Mouse (Mus musculus) ES-Bruce4 (cell line): Measurements from ENCODE around the gene Lair1. TPM values are rescaled to one million over a fixed set of nuclear protein-coding genes. Genes with fewer than 3 reads are reported as not detected.
"Not testable (repeated sequence)": the region's sequence is repeated elsewhere in the genome, so short reads cannot be mapped to it uniquely, and the experiment has no call there.

ENCODE experiments used
- H3K27ac ChIP-seq: 2 replicates; pipeline ENCODE4 v1.5.1; 2012; ENCODE audit warnings: low read length, inconsistent platforms; ENCODE audit not compliant: insufficient read depth
- H3K27me3 ChIP-seq: 2 replicates; pipeline ENCODE4 v1.6.1; 2012; ENCODE audit warnings: mild to moderate bottlenecking, low read length, inconsistent platforms; ENCODE audit not compliant: control insufficient read depth, poor library complexity, insufficient read depth, severe bottlenecking
- H3K36me3 ChIP-seq: 2 replicates; pipeline ENCODE4 v1.6.1; 2012; ENCODE audit warnings: inconsistent platforms, mild to moderate bottlenecking, low read length, moderate library complexity; ENCODE audit not compliant: control insufficient read depth, poor library complexity, insufficient read depth, severe bottlenecking
- H3K4me1 ChIP-seq: one replicate; pipeline ENCODE4 v1.8.1; 2011; ENCODE audit warnings: low read length; ENCODE audit not compliant: control insufficient read depth, insufficient read depth
- H3K4me3 ChIP-seq: 2 replicates; pipeline ENCODE4 v1.5.1; 2011; ENCODE audit warnings: low read depth, mild to moderate bottlenecking, low read length
- H3K9ac ChIP-seq: 2 replicates; pipeline ENCODE4 v1.6.1; 2012; ENCODE audit warnings: low read depth, mild to moderate bottlenecking, inconsistent platforms; ENCODE audit not compliant: poor library complexity, severe bottlenecking
- H3K9me3 ChIP-seq: replicated peaks from 2 replicates; pipeline ENCODE4 v1.6.1; 2012; ENCODE audit warnings: mild to moderate bottlenecking, low read length, inconsistent platforms; ENCODE audit not compliant: control insufficient read depth, poor library complexity, insufficient read depth, severe bottlenecking
- CTCF ChIP-seq: IDR thresholded peaks from one replicate; pipeline ENCODE4 v1.8.1; 2011; ENCODE audit warnings: low read depth, low read length
- EP300 ChIP-seq: IDR thresholded peaks from 2 replicates; pipeline ENCODE4 v1.6.1; 2011; ENCODE audit warnings: low read depth, low read length; ENCODE audit not compliant: insufficient read depth
- POLR2A ChIP-seq: IDR thresholded peaks from one replicate; pipeline ENCODE4 v1.8.1; 2011; ENCODE audit warnings: low read length; ENCODE audit not compliant: insufficient read depth
- polyA plus RNA-seq: library from polyadenylated mRNA; stranded (reverse); fragments of >200 nt; gene quantifications from 2 replicates; pipeline ENCODE4 v1.2.4, GENCODE M21; 2011; ENCODE audit warnings: low read depth; ENCODE audit not compliant: missing spikeins, insufficient read depth, insufficient read length

Gene Lair1
- polyA plus RNA-seq, 1 experiment: 0.21 TPM

DNA sequence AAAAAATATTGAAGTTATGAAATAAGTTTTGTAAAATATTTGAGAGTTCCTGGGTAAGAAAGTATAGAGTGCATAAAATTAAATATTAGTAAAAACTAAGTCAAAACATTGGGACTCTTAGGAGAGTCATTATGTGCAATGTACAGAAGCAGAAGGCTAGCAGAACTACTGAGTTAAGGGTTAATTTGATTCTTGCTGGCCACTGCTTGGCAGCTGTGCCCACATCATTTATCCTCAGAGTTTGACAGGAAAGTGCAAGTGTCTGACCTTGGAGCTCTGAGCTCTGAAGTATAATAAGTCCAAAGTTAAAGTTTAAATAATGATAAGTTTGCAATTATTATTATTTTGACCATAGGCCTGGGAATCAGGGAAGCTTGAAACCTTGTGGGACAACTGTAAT is 18.7 kb upstream of the Lair1 start:
- Histone ChIP-seq H3K4me1 (no peaks in the 10 kb centered on the region), H3K4me3 (no peak overlapping the region), H3K9me3 (no peaks in the 10 kb centered on the region), H3K27me3 (no peaks in the 10 kb centered on the region; the same call in 1 of the 2 replicates), H3K36me3 (no peaks in the 10 kb centered on the region), H3K9ac (no peak overlapping the region), H3K27ac (no peak overlapping the region)
- TF ChIP-seq EP300: no peak
- no peak for TF ChIP-seq CTCF
- TF ChIP-seq POLR2A: no peak

- Histone ChIP-seq H3K27me3 (no peaks in the 10 kb centered on the region; the same call in 1 of the 2 replicates), H3K9ac (no peak overlapping the region), H3K4me1 (no peaks in the 10 kb centered on the region), H3K4me3 (no peak overlapping the region), H3K9me3 (no peaks in the 10 kb centered on the region), H3K36me3 (no peaks in the 10 kb centered on the region), H3K27ac (no peak overlapping the region)
- TF ChIP-seq CTCF (no peak), POLR2A (no peak), EP300 (no peak)
Observed at GRCm38 (mm10) chr7:4080552-4080951, 17.5 kb upstream of the Lair1 start.

DNA sequence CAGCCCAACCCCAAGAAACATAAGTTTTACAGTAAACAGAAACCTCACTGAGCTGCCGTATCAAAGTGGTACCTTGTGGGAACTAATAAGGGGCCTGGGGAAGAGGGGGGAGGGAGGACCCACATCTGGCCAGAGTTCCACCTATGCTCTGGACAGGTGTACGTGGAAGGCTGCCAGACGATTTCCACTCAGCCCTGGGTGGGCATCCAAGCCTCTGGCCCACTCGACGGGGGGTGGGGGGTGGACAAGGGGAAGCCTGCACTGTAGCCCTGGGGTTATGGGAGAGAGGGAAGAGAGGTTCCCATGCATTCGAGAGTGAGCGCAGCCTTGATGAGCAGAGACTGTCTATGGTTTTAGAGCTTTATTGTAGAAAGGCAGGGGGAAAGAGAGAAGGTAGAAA is 16.5 kb upstream of the Lair1 start:
- no peaks in the 10 kb centered on the region for H3K9me3 ChIP-seq
- H3K9ac ChIP-seq: no peak overlapping the region
- no peaks in the 10 kb centered on the region; the same call in 1 of the 2 replicates for H3K27me3 ChIP-seq
- H3K36me3 ChIP-seq: no peaks in the 10 kb centered on the region
- H3K4me3 ChIP-seq: no peak overlapping the region
- no peaks in the 10 kb centered on the region for H3K4me1 ChIP-seq
- no peak for TF ChIP-seq EP300
- TF ChIP-seq POLR2A: no peak
- no peak for TF ChIP-seq CTCF
- H3K27ac ChIP-seq: no peak overlapping the region

- H3K27me3 ChIP-seq: no peaks in the 10 kb centered on the region
Observed at GRCm38 (mm10) chr7:4073144-4073543, 10.1 kb upstream of the Lair1 start.

GRCm38 (mm10) chr7:4071066-4071465 is 8.1 kb upstream of the Lair1 start:
- Histone ChIP-seq H3K27ac (no peak overlapping the region), H3K4me3 (no peak overlapping the region), H3K4me1 (no peaks in the 10 kb centered on the region), H3K9me3 (no peaks in the 10 kb centered on the region), H3K9ac (no peak overlapping the region), H3K27me3 (no peaks in the 10 kb centered on the region), H3K36me3 (no peaks in the 10 kb centered on the region)
- TF ChIP-seq POLR2A (no peak), EP300 (no peak), CTCF (no peak)

More at GRCm38 (mm10) chr7:4073144-4073543, 10.1 kb upstream of the Lair1 start:
- H3K36me3 ChIP-seq: no peaks in the 10 kb centered on the region
- no peaks in the 10 kb centered on the region for H3K9me3 ChIP-seq
- no peak overlapping the region for H3K9ac ChIP-seq
- no peak overlapping the region for H3K27ac ChIP-seq
- H3K4me1 ChIP-seq: no peaks in the 10 kb centered on the region
- no peak overlapping the region for H3K4me3 ChIP-seq
- TF ChIP-seq EP300 (no peak), CTCF (no peak), POLR2A (no peak)

GRCm38 (mm10) chr7:4063714-4064425 is 866 bp upstream of the Lair1 start:
- H3K9me3 ChIP-seq: no peaks in the 10 kb centered on the region
- H3K27ac ChIP-seq: no peak overlapping the region
- no peak overlapping the region for H3K4me3 ChIP-seq
- no peaks in the 10 kb centered on the region for H3K4me1 ChIP-seq
- no peaks in the 10 kb centered on the region for H3K27me3 ChIP-seq
- no peak overlapping the region for H3K9ac ChIP-seq
- TF ChIP-seq POLR2A (no peak), CTCF (no peak), EP300 (no peak)
- no peaks in the 10 kb centered on the region for H3K36me3 ChIP-seq

DNA sequence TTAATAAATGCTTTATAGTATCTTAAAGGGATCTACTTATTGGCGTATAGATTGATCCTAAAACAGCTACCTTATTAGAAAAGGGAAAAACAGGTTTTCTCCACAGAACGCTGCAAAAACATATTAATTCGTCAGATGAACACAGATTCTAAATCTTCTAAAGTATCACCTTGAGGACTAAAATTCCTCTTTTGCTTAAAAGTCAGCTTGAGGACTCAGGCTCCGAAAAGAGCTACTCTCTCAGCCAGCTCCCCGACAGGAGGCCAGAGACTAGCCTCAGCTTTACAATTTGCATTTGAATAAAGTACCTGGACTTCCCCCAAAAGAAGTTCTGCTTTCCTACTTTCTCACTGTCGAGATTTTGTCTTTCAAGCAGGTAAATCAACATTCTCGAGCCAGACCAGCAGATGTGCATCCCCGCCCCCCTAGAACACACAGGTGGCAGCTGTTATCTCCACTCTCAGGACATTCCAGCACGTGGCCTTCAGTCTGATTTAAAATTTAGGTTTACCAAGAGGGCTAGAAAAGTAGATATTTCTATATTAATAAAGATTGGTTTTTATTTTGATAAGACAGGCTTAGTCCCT is 2.3 kb downstream of the Lair1 start:
- H3K27me3 ChIP-seq, H3K9ac ChIP-seq, H3K9me3 ChIP-seq, H3K36me3 ChIP-seq, H3K27ac ChIP-seq, H3K4me1 ChIP-seq, H3K4me3 ChIP-seq: not testable (repeated sequence)
